Mouse (Mus musculus): ENCODE results near the gene Pla2g2c.

Gene Pla2g2c

GRCm38 (mm10) chr4:138709246-138709645 lies 15.3 kb upstream of the Pla2g2c start:
- in situ Hi-C loops (cut with MboI, MseI) = loop anchor here (5.0 kb wide), 1 partner anchor 267 kb away; no protein-coding TSS in a partner anchor

- in situ Hi-C loops (cut with MboI, MseI) = loop anchor here (5.0 kb wide), 1 partner anchor 268 kb away; no protein-coding TSS in a partner anchor
Observed at GRCm38 (mm10) chr4:138709944-138710343, 14.6 kb upstream of the Pla2g2c start.

GRCm38 (mm10) chr4:138710633-138711032 lies 14.0 kb upstream of the Pla2g2c start:
- in situ Hi-C loops (cut with MboI, MseI) = no loop called here

- in situ Hi-C loops (cut with MboI, MseI) = no loop called here
Observed at GRCm38 (mm10) chr4:138711051-138711820, 13.4 kb upstream of the Pla2g2c start.

- in situ Hi-C loops (cut with MboI, MseI) = no loop called here
Observed at GRCm38 (mm10) chr4:138712096-138712495, 12.5 kb upstream of the Pla2g2c start.

- in situ Hi-C loops (cut with MboI, MseI) = no loop called here
Observed at GRCm38 (mm10) chr4:138712621-138713020, 12.0 kb upstream of the Pla2g2c start.

- in situ Hi-C loops (cut with MboI, MseI) = no loop called here
Observed at GRCm38 (mm10) chr4:138714186-138714585, 10.4 kb upstream of the Pla2g2c start.

- in situ Hi-C loops (cut with MboI, MseI) = no loop called here
Observed at GRCm38 (mm10) chr4:138716697-138717096, 7.9 kb upstream of the Pla2g2c start.

- in situ Hi-C loops (cut with MboI, MseI) = no loop called here
Observed at GRCm38 (mm10) chr4:138718586-138719263, 5.9 kb upstream of the Pla2g2c start.

- in situ Hi-C loops (cut with MboI, MseI) = no loop called here
Observed at GRCm38 (mm10) chr4:138719264-138719596, 5.4 kb upstream of the Pla2g2c start.

GRCm38 (mm10) chr4:138723493-138724281 lies 905 bp upstream of the Pla2g2c start:
- in situ Hi-C loops (cut with MboI, MseI) = no loop called here

GRCm38 (mm10) chr4:138725127-138725461 lies 502 bp downstream of the Pla2g2c start:
- in situ Hi-C loops (cut with MboI, MseI) = no loop called here

- in situ Hi-C loops (cut with MboI, MseI) = no loop called here
Observed at GRCm38 (mm10) chr4:138725751-138726150, 1.2 kb downstream of the Pla2g2c start.

- in situ Hi-C loops (cut with MboI, MseI) = no loop called here
Observed at GRCm38 (mm10) chr4:138729018-138729703, 4.6 kb downstream of the Pla2g2c start.

GRCm38 (mm10) chr4:138734105-138734504 lies 9.5 kb downstream of the Pla2g2c start:
- in situ Hi-C loops (cut with MboI, MseI) = loop anchor here (10.0 kb wide), 1 partner anchor 281 kb away; no protein-coding TSS in a partner anchor

GRCm38 (mm10) chr4:138734863-138735262 lies 10.3 kb downstream of the Pla2g2c start:
- in situ Hi-C loops (cut with MboI, MseI) = loop anchor here (10.0 kb wide), 1 partner anchor 280 kb away; no protein-coding TSS in a partner anchor

- in situ Hi-C loops (cut with MboI, MseI) = loop anchor here (10.0 kb wide), 1 partner anchor 278 kb away; no protein-coding TSS in a partner anchor
Observed at GRCm38 (mm10) chr4:138737031-138737430, 12.4 kb downstream of the Pla2g2c start, which contains the start of gene Ubxn10. Gene Ubxn10 (minus strand): TSS chr4:138737167.

GRCm38 (mm10) chr4:138739136-138739851 lies 14.7 kb downstream of the Pla2g2c start:
- in situ Hi-C loops (cut with MboI, MseI) = loop anchor here (10.0 kb wide), 1 partner anchor 276 kb away; no protein-coding TSS in a partner anchor

- in situ Hi-C loops (cut with MboI, MseI) = no loop called here
Observed at GRCm38 (mm10) chr4:138745884-138746283, 21.3 kb downstream of the Pla2g2c start.

- in situ Hi-C loops (cut with MboI, MseI) = no loop called here
Observed at GRCm38 (mm10) chr4:138746866-138747265, 22.3 kb downstream of the Pla2g2c start.

- in situ Hi-C loops (cut with MboI, MseI) = no loop called here
Observed at GRCm38 (mm10) chr4:138747851-138748250, 23.3 kb downstream of the Pla2g2c start.

Measured in regulatory T cell (primary cell).